Mouse (Mus musculus): ENCODE measurements around the gene Gm10401.

Gene Gm10401

GRCm38 (mm10) chr5:115117467-115117866, 19.4 kb upstream of the Gm10401 start:
- WGBS: 92% methylated on average over 13 of the region's 13 CpGs

GRCm38 (mm10) chr5:115116426-115116825, 18.3 kb upstream of the Gm10401 start:
- 89% methylated on average over 3 of the region's 3 CpGs for WGBS

- WGBS: 97% methylated on average over 8 of the region's 8 CpGs
Measured at GRCm38 (mm10) chr5:115114501-115114900, 16.4 kb upstream of the Gm10401 start.

GRCm38 (mm10) chr5:115113244-115113643, 15.1 kb upstream of the Gm10401 start:
- WGBS: 98% methylated on average over 12 of the region's 12 CpGs

GRCm38 (mm10) chr5:115111156-115111555, 13.1 kb upstream of the Gm10401 start:
- 77% methylated on average over 8 of the region's 8 CpGs for WGBS

- 95% methylated on average over 23 of the region's 23 CpGs for whole genome bisulfite sequencing
Measured at GRCm38 (mm10) chr5:115103253-115103652, 5.2 kb upstream of the Gm10401 start.

GRCm38 (mm10) chr5:115102231-115102630, 4.1 kb upstream of the Gm10401 start:
- 88% methylated on average over 2 of the region's 2 CpGs for WGBS

GRCm38 (mm10) chr5:115100473-115100872, 2.4 kb upstream of the Gm10401 start:
- 89% methylated on average over 6 of the region's 6 CpGs for WGBS

GRCm38 (mm10) chr5:115099991-115100390, 1.9 kb upstream of the Gm10401 start:
- 76% methylated on average over 9 of the region's 9 CpGs for WGBS

GRCm38 (mm10) chr5:115099530-115099929, 1.4 kb upstream of the Gm10401 start:
- WGBS: 71% methylated on average over 5 of the region's 5 CpGs

- 87% methylated on average over 6 of the region's 6 CpGs for WGBS
Measured at GRCm38 (mm10) chr5:115091776-115092175, 6.3 kb downstream of the Gm10401 start.

GRCm38 (mm10) chr5:115091015-115091414, 7.1 kb downstream of the Gm10401 start:
- 65% methylated on average over 3 of the region's 3 CpGs for WGBS

GRCm38 (mm10) chr5:115089592-115090268, 8.4 kb downstream of the Gm10401 start:
- 94% methylated on average over 5 of the region's 5 CpGs for WGBS

- WGBS: 75% methylated on average over 2 of the region's 2 CpGs
Measured at GRCm38 (mm10) chr5:115085675-115086074, 12.4 kb downstream of the Gm10401 start.

GRCm38 (mm10) chr5:115083492-115083891, 14.6 kb downstream of the Gm10401 start:
- WGBS: 70% methylated on average over 6 of the region's 6 CpGs

GRCm38 (mm10) chr5:115081636-115082035, 16.5 kb downstream of the Gm10401 start:
- 68% methylated on average over 5 of the region's 5 CpGs for whole genome bisulfite sequencing

- 59% methylated on average over 5 of the region's 5 CpGs for WGBS
Measured at GRCm38 (mm10) chr5:115076144-115076901, 21.8 kb downstream of the Gm10401 start.

GRCm38 (mm10) chr5:115074749-115075148, 23.3 kb downstream of the Gm10401 start:
- WGBS: 87% methylated on average over 4 of the region's 4 CpGs

- 94% methylated on average over 8 of the region's 8 CpGs for WGBS
Measured at GRCm38 (mm10) chr5:115073306-115073705, 24.8 kb downstream of the Gm10401 start.

GRCm38 (mm10) chr5:115072143-115072542, 26.0 kb downstream of the Gm10401 start:
- 55% methylated on average over 7 of the region's 7 CpGs for WGBS

- WGBS: 82% methylated on average over 11 of the region's 11 CpGs
Measured at GRCm38 (mm10) chr5:115071096-115071901, 26.8 kb downstream of the Gm10401 start.

- WGBS: 100% methylated on average over 2 of the region's 2 CpGs
Measured at GRCm38 (mm10) chr5:115070457-115070856, 27.6 kb downstream of the Gm10401 start.
